Mouse (Mus musculus): ENCODE measurements around the gene Med9. TPM values are rescaled to one million over a fixed set of nuclear protein-coding genes. Genes with fewer than 3 reads are reported as not detected.

Gene Med9
- polyA plus RNA-seq, 1 experiment from 2014 or later, result 45.0 TPM

GRCm38 (mm10) chr11:60001231-60001980, 53.4 kb downstream of the Med9 start:
- no peak for DNase-seq (ENCODE audit: low spot score)
- Histone ChIP-seq H3K9me3 (ENCODE audit: control insufficient read depth, low read length) (no peaks in the 10 kb centered on the region), H3K9ac (ENCODE audit: low read length) (no peak overlapping the region), H3K36me3 (ENCODE audit: control insufficient read depth, insufficient read depth, low read length) (no peaks in the 10 kb centered on the region), H3K27me3 (ENCODE audit: control insufficient read depth, insufficient read depth, low read length) (no peaks in the 10 kb centered on the region), H3K4me3 (ENCODE audit: low read depth, low read length) (no peak overlapping the region), H3K4me2 (ENCODE audit: low read depth) (no peak overlapping the region), H3K4me1 (ENCODE audit: control insufficient read depth, insufficient read depth, low read length) (no peaks in the 10 kb centered on the region), H3K27ac (ENCODE audit: low read depth, low read length) (no peak overlapping the region)
- WGBS, result 79% methylated on average over 5 of the region's 5 CpGs
- ATAC-seq (ENCODE audit: insufficient read depth, low FRiP score, low TSS enrichment), result no peak

GRCm38 (mm10) chr11:60003811-60004210, 55.8 kb downstream of the Med9 start:
- no peak overlapping the region for H3K4me2 ChIP-seq (ENCODE audit: low read depth)
- H3K27ac ChIP-seq (ENCODE audit: low read depth, low read length), result no peak overlapping the region
- H3K9me3 ChIP-seq (ENCODE audit: control insufficient read depth, low read length), result no peaks in the 10 kb centered on the region
- H3K4me3 ChIP-seq (ENCODE audit: low read depth, low read length), result no peak overlapping the region
- no peak overlapping the region for H3K9ac ChIP-seq (ENCODE audit: low read length)
- no peaks in the 10 kb centered on the region for H3K36me3 ChIP-seq (ENCODE audit: control insufficient read depth, insufficient read depth, low read length)
- H3K4me1 ChIP-seq (ENCODE audit: control insufficient read depth, insufficient read depth, low read length), result no peaks in the 10 kb centered on the region; the same call in 1 of the 2 replicates
- DNase-seq (ENCODE audit: low spot score) (no peak), ATAC-seq (ENCODE audit: insufficient read depth, low FRiP score, low TSS enrichment) (no peak)
- H3K27me3 ChIP-seq (ENCODE audit: control insufficient read depth, insufficient read depth, low read length), result no peaks in the 10 kb centered on the region
- WGBS, result 86% methylated on average over 8 of the region's 8 CpGs

- H3K4me3 ChIP-seq (ENCODE audit: low read depth, low read length), result no peak overlapping the region
- H3K4me1 ChIP-seq (ENCODE audit: control insufficient read depth, insufficient read depth, low read length), result no peaks in the 10 kb centered on the region; the same call in 1 of the 2 replicates
- no peak for DNase-seq (ENCODE audit: low spot score)
- no peak for ATAC-seq (ENCODE audit: insufficient read depth, low FRiP score, low TSS enrichment)
- no peak overlapping the region for H3K9ac ChIP-seq (ENCODE audit: low read length)
- H3K36me3 ChIP-seq (ENCODE audit: control insufficient read depth, insufficient read depth, low read length), result no peaks in the 10 kb centered on the region
- H3K4me2 ChIP-seq (ENCODE audit: low read depth), result no peak overlapping the region
- no peak overlapping the region for H3K27ac ChIP-seq (ENCODE audit: low read depth, low read length)
- WGBS, result 77% methylated on average over 6 of the region's 6 CpGs
- H3K9me3 ChIP-seq (ENCODE audit: control insufficient read depth, low read length), result no peaks in the 10 kb centered on the region
- no peaks in the 10 kb centered on the region for H3K27me3 ChIP-seq (ENCODE audit: control insufficient read depth, insufficient read depth, low read length)
These were observed 56.7 kb downstream of the Med9 start for GRCm38 (mm10) chr11:60004716-60005115.

- no peak overlapping the region for H3K9ac ChIP-seq (ENCODE audit: low read length)
- H3K4me1 ChIP-seq (ENCODE audit: control insufficient read depth, insufficient read depth, low read length), result no peaks in the 10 kb centered on the region; the same call in 1 of the 2 replicates
- no peak overlapping the region for H3K4me3 ChIP-seq (ENCODE audit: low read depth, low read length)
- no peak overlapping the region for H3K4me2 ChIP-seq (ENCODE audit: low read depth)
- no peak for ATAC-seq (ENCODE audit: insufficient read depth, low FRiP score, low TSS enrichment)
- H3K9me3 ChIP-seq (ENCODE audit: control insufficient read depth, low read length), result no peaks in the 10 kb centered on the region
- 71% methylated on average over 3 of the region's 3 CpGs for WGBS
- DNase-seq (ENCODE audit: low spot score), result no peak
- no peak overlapping the region for H3K27ac ChIP-seq (ENCODE audit: low read depth, low read length)
- H3K36me3 ChIP-seq (ENCODE audit: control insufficient read depth, insufficient read depth, low read length), result no peaks in the 10 kb centered on the region
- no peaks in the 10 kb centered on the region for H3K27me3 ChIP-seq (ENCODE audit: control insufficient read depth, insufficient read depth, low read length)
These were observed 57.9 kb downstream of the Med9 start for GRCm38 (mm10) chr11:60005866-60006265.

- Histone ChIP-seq H3K36me3 (ENCODE audit: control insufficient read depth, insufficient read depth, low read length) (no peaks in the 10 kb centered on the region), H3K4me2 (ENCODE audit: low read depth) (no peak overlapping the region), H3K27ac (ENCODE audit: low read depth, low read length) (no peak overlapping the region), H3K4me3 (ENCODE audit: low read depth, low read length) (no peak overlapping the region), H3K9ac (ENCODE audit: low read length) (no peak overlapping the region), H3K27me3 (ENCODE audit: control insufficient read depth, insufficient read depth, low read length) (no peaks in the 10 kb centered on the region), H3K4me1 (ENCODE audit: control insufficient read depth, insufficient read depth, low read length) (no peaks in the 10 kb centered on the region; the same call in 1 of the 2 replicates), H3K9me3 (ENCODE audit: control insufficient read depth, low read length) (no peaks in the 10 kb centered on the region)
- ATAC-seq (ENCODE audit: insufficient read depth, low FRiP score, low TSS enrichment), result no peak
- 54% methylated on average over 3 of the region's 3 CpGs for WGBS
- no peak for DNase-seq (ENCODE audit: low spot score)
These were observed 61.4 kb downstream of the Med9 start for GRCm38 (mm10) chr11:60009451-60009850.

- Histone ChIP-seq H3K27ac (ENCODE audit: low read depth, low read length) (no peak overlapping the region), H3K36me3 (ENCODE audit: control insufficient read depth, insufficient read depth, low read length) (no peaks in the 10 kb centered on the region), H3K9ac (ENCODE audit: low read length) (no peak overlapping the region), H3K9me3 (ENCODE audit: control insufficient read depth, low read length) (no peaks in the 10 kb centered on the region), H3K4me3 (ENCODE audit: low read depth, low read length) (no peak overlapping the region), H3K4me2 (ENCODE audit: low read depth) (no peak overlapping the region), H3K27me3 (ENCODE audit: control insufficient read depth, insufficient read depth, low read length) (no peaks in the 10 kb centered on the region), H3K4me1 (ENCODE audit: control insufficient read depth, insufficient read depth, low read length) (no peaks in the 10 kb centered on the region; the same call in 1 of the 2 replicates)
- no peak for DNase-seq (ENCODE audit: low spot score)
- ATAC-seq (ENCODE audit: insufficient read depth, low FRiP score, low TSS enrichment), result no peak
- WGBS, result 92% methylated on average over 3 of the region's 3 CpGs
These were observed 63.5 kb downstream of the Med9 start for GRCm38 (mm10) chr11:60011516-60011915.

Other genes with a start within 250 kb of the Med9 start
- 0.60 and 0.69 TPM in 2 replicates for gene Pld6, start 160.6 kb upstream of the Med9 start, polyA plus RNA-seq (2014; fragmentation: Nextera tagmentation; extraction: Ambion mirVana)
- gene Flcn, start 138.2 kb upstream of the Med9 start, polyA plus RNA-seq (2014; fragmentation: Nextera tagmentation; extraction: Ambion mirVana), result 30.6 and 30.9 TPM in 2 replicates
- 40.6 and 44.5 TPM in 2 replicates for gene Nt5m, start 108.8 kb upstream of the Med9 start, polyA plus RNA-seq (2014; fragmentation: Nextera tagmentation; extraction: Ambion mirVana)
- 247 and 252 TPM in 2 replicates for gene Cops3, start 108.4 kb upstream of the Med9 start, polyA plus RNA-seq (2014; fragmentation: Nextera tagmentation; extraction: Ambion mirVana)
- 1.2 and 1.7 TPM in 2 replicates for gene Rasd1, start 16.7 kb downstream of the Med9 start, polyA plus RNA-seq (2014; fragmentation: Nextera tagmentation; extraction: Ambion mirVana)
- 6.9 and 7.3 TPM in 2 replicates for gene Pemt, start 98.3 kb downstream of the Med9 start, polyA plus RNA-seq (2014; fragmentation: Nextera tagmentation; extraction: Ambion mirVana)
- 28.5 and 31.4 TPM in 2 replicates for gene Rai1, start 156.8 kb downstream of the Med9 start, polyA plus RNA-seq (2014; fragmentation: Nextera tagmentation; extraction: Ambion mirVana)

All from neural tube, embryonic 11.5 days (tissue).